Mouse (Mus musculus) left cerebral cortex, adult 11 months (tissue): Measurements from ENCODE around the gene Pigl.

ENCODE experiments used
- DNase-seq: peaks from one replicate; pipeline ENCODE4 v3.0.0; 2022; ENCODE audit warnings: low spot score

The Pigl gene

GRCm38 (mm10) chr11:62558152-62558551, 99.9 kb downstream of the Pigl start:
- DNase-seq = no peak

- no peak for DNase-seq
Measured at GRCm38 (mm10) chr11:62558961-62559646, 100.8 kb downstream of the Pigl start.

DNA sequence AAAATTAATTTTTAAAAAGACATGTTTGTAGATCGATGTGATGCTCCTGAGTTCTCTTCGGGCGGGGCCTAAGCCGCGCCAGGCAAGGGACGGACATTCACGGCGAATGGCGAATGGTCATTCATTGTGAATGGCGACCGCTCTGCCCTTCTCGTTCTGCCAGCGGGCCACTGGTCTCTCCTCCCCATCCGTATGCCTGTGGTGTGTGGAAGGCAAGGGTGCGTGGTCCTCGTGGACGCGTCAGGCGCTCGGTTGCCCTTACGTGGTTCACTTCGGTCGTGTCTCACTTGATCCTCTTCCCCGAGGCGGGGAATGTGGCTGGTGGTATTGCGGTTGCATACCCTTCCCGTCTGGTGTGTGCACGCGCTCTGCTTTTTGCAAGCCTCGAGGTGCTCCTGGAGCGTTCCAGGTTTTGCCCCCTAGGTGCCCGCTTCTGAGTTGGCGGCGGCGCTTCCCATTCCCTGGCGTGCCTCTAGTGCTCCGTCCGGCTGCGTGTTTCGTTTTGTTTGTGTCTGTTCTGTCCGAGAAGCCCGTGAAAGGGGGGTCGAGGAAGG, 102.3 kb downstream of the Pigl start:
- no peak for DNase-seq

GRCm38 (mm10) chr11:62563590-62563989, 105.3 kb downstream of the Pigl start:
- DNase-seq = no peak
